Mouse (Mus musculus): ENCODE measurements at regions not wholly inside any gene's neighbourhood (a gene's known extent, or its start where the extent isn't known, plus 50 kb on each side); places are given as distances from the start of the nearest gene placed in this dataset.

- no peak for DNase-seq (ENCODE audit: low spot score in 2 of 2)
Measured at GRCm38 (mm10) chr3:149277812-149278211, 287.5 kb upstream of the Adgrl2 start.

- no peak for DNase-seq (ENCODE audit: low spot score in 2 of 2)
Measured at GRCm38 (mm10) chr3:149275478-149276132, 285.2 kb upstream of the Adgrl2 start.

- no peak for DNase-seq (ENCODE audit: low spot score in 2 of 2)
Measured at GRCm38 (mm10) chr3:149274987-149275386, 284.6 kb upstream of the Adgrl2 start.

- no peak for DNase-seq (ENCODE audit: low spot score in 2 of 2)
Measured at GRCm38 (mm10) chr3:149273993-149274692, 283.8 kb upstream of the Adgrl2 start.

GRCm38 (mm10) chr3:149270459-149270858 lies 280.1 kb upstream of the Adgrl2 start:
- no peak for DNase-seq (ENCODE audit: low spot score in 2 of 2)

GRCm38 (mm10) chr3:149262332-149262970 lies 272.1 kb upstream of the Adgrl2 start:
- DNase-seq (ENCODE audit: low spot score in 2 of 2), result no peak

- no peak for DNase-seq (ENCODE audit: low spot score in 2 of 2)
Measured at GRCm38 (mm10) chr3:149261764-149262163, 271.4 kb upstream of the Adgrl2 start.

GRCm38 (mm10) chr3:149258826-149259225 lies 268.5 kb upstream of the Adgrl2 start:
- peak in 1 of 2 experiments; percentile 20 for DNase-seq (ENCODE audit: low spot score in 2 of 2)

GRCm38 (mm10) chr3:149256891-149257290 lies 266.5 kb upstream of the Adgrl2 start:
- DNase-seq (ENCODE audit: low spot score in 2 of 2), result no peak

- no peak for DNase-seq (ENCODE audit: low spot score in 2 of 2)
Measured at GRCm38 (mm10) chr3:149253080-149253479, 262.7 kb upstream of the Adgrl2 start.

GRCm38 (mm10) chr3:149252144-149252543 lies 261.8 kb upstream of the Adgrl2 start:
- DNase-seq (ENCODE audit: low spot score in 2 of 2), result no peak

- DNase-seq (ENCODE audit: low spot score in 2 of 2), result no peak
Measured at GRCm38 (mm10) chr3:149247626-149247987, 257.3 kb upstream of the Adgrl2 start.

- no peak for DNase-seq (ENCODE audit: low spot score in 2 of 2)
Measured at GRCm38 (mm10) chr3:149246935-149247625, 256.7 kb upstream of the Adgrl2 start.

GRCm38 (mm10) chr3:149239664-149240063 lies 249.3 kb upstream of the Adgrl2 start:
- no peak for DNase-seq (ENCODE audit: low spot score in 2 of 2)

- DNase-seq (ENCODE audit: low spot score in 2 of 2), result no peak
Measured at GRCm38 (mm10) chr3:149238076-149238475, 247.7 kb upstream of the Adgrl2 start.

- no peak for DNase-seq (ENCODE audit: low spot score in 2 of 2)
Measured at GRCm38 (mm10) chr3:149235183-149235582, 244.8 kb upstream of the Adgrl2 start.

- DNase-seq (ENCODE audit: low spot score in 2 of 2), result no peak
Measured at GRCm38 (mm10) chr3:149233691-149234131, 243.4 kb upstream of the Adgrl2 start.

- peak; percentile 42 to 72 for DNase-seq (ENCODE audit: low spot score in 2 of 2)
Measured at GRCm38 (mm10) chr3:149233191-149233641, 242.9 kb upstream of the Adgrl2 start.

GRCm38 (mm10) chr3:149231346-149231745 lies 241.0 kb upstream of the Adgrl2 start:
- no peak for DNase-seq (ENCODE audit: low spot score in 2 of 2)

- no peak for DNase-seq (ENCODE audit: low spot score in 2 of 2)
Measured at GRCm38 (mm10) chr3:149227556-149227955, 237.2 kb upstream of the Adgrl2 start.

- no peak for DNase-seq (ENCODE audit: low spot score in 2 of 2)
Measured at GRCm38 (mm10) chr3:149226723-149227122, 236.4 kb upstream of the Adgrl2 start.

GRCm38 (mm10) chr3:149225684-149226083 lies 235.3 kb upstream of the Adgrl2 start:
- DNase-seq (ENCODE audit: low spot score in 2 of 2), result no peak

All from right cerebral cortex, postnatal 36 days (tissue).